Mouse (Mus musculus): ENCODE measurements around the gene Ctnna3.
A peak's percentile ranks its signal among the peaks of the same experiment; 100 is the strongest.

Gene Ctnna3

DNA sequence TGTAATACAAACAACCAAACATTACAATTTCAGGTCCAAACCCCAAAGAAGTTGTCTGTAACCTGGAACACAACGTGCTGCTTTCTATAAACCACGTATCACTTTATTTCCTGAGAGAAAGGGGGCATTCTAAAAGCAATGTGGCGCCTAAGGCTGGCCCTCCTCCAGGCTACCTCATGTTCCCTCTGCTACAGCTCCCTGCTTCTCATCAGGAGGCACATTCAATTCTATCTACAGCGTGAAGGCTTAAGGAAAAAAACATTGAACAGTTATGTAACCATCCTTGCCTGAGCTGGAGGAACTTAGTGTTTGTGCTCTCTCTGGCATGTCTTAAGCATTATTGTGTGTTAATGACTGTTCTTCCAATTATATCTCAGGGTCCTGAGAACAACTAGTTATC is 517.4 kb downstream of the Ctnna3 start:
- no peak for DNase-seq (ENCODE audit: low spot score)

DNA sequence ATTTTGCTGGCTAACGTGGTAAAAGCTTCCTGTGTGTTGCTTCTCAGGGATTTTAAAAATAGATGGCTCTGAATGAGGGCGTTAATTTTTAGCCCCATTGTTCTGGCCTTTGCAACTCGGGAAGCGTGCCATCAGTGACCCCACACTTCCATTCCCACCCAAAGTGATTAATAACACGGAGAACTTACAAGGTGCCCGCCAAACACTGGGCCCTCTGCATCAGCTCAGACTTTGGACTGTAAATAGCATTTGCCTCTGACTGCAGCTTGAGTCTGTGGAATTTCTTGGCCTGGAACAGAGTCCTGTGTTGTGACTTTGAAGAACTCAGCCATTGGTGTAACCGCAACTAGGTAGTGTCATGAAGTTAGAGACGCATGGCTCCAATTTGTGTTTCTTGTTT is 521.0 kb downstream of the Ctnna3 start:
- no peak for DNase-seq (ENCODE audit: low spot score)

DNA sequence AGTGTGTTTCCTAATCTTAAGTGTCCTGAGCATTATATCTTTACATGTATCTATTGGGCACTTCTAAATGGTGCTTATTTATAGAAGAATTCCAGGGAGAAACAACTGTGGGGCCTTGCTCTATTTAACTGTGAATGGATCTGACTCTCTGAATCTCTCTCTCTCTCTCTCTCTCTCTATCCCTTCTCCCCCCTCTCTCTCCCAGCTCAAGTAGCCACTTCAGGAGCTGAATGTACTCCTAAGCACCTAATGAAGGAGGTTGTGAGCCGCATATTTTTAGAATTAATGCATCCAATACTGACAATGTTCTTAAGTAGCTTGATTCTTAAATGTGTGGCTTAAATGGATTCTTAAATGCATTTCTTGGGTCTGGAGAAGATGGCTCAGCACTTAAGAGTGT is 521.6 kb downstream of the Ctnna3 start:
- DNase-seq (ENCODE audit: low spot score): no peak

GRCm38 (mm10) chr10:63954308-63954930 is 524.5 kb downstream of the Ctnna3 start:
- DNase-seq (ENCODE audit: low spot score): no peak

- DNase-seq (ENCODE audit: low spot score): no peak
Observed at GRCm38 (mm10) chr10:63972300-63972699, 542.4 kb downstream of the Ctnna3 start.

DNA sequence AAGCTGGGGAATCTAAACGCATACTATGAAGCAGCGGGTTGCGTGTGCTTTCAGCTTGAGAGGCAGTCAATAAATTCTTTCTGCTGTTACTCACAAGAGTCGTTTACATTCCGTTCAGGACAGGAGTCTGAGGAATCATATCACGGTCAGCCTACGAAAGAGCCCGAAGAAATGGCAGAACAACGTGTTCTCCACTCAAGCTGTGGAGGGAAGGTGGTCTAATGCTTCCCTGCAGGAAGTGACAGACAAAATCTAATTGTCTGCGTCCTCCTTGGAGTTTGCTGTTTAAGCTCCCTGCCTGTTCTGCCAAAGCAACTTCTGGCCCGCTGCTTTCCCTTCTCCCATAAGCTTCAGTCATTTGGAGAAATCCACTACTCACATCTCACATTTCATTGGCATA is 548.2 kb downstream of the Ctnna3 start:
- DNase-seq (ENCODE audit: low spot score): peak; percentile 18

DNA sequence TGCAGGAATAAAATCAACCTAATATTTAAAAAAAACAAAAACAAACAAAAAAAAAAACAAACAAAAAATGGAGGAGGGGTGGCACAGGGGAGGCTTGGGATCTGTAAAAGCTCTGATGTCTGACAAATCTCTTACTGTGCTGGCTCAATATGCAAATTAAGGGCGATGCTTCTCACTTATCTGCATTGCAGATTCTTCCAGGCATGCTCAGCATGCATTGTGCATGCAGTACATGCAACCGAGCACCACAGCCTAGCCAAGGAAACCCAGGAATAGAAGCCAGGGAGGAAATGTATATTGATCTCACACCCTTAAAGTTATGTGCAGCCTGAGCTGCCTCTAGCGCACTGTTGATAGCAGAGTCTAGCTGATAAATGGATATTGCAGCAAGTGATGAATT is 548.6 kb downstream of the Ctnna3 start:
- peak; percentile 8 for DNase-seq (ENCODE audit: low spot score)

DNA sequence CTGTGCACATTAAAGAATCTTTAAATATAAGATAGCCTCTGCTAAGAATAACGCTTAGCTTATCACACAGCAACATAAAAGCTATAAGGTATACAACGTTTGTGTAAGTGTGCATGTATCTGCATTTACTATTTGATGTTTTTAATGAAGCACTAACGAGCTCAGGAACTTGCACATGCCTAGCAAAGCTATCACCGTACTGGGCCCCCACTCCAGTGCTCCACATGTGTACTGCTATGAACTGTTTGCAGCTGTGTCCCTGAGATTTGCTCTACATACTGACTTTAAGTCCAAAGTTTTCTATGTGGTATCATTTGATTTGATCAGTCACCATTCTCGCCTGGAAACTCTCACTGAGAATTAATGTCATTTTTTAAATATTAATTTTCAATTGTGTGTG is 549.1 kb downstream of the Ctnna3 start:
- DNase-seq (ENCODE audit: low spot score): no peak

GRCm38 (mm10) chr10:63979410-63979809 is 549.5 kb downstream of the Ctnna3 start:
- no peak for DNase-seq (ENCODE audit: low spot score)

DNA sequence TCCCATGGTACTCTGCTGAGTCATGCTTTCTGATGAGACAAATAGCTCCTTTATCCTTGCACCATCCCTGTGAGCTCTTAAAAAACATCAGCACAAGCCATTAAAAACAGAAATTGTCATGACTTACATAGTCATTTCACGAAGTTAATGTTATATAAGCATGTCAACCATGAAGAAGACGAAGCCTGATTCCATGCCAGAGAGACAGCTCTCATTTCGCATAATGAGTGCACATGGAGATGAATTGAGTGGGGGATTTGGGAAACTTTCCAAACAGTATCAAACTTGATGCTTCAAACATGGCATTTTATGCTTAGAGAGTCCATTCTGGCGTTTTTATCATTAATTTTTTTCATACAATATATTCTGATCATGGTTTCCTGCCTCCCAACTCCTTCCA is 555.7 kb downstream of the Ctnna3 start:
- no peak for DNase-seq (ENCODE audit: low spot score)

DNA sequence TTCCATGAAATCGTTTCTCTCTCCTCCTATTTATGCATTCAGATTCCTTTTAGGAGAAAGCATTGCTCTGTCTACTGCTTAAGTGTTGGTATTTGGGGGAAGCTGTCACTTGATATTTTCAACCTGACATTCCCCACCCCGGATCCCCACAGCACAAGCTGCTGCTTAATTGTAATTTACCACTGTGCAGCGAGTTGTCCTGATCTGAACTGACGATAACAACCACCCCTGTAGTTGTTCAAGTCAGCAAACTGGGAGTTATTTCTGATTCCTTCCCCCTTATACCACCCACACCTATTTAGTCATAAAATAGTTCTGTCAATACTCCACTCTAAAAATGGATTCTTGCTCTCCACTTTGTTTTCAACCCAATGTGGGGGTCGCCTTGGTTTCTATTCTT is 564.4 kb downstream of the Ctnna3 start:
- DNase-seq (ENCODE audit: low spot score): no peak

DNA sequence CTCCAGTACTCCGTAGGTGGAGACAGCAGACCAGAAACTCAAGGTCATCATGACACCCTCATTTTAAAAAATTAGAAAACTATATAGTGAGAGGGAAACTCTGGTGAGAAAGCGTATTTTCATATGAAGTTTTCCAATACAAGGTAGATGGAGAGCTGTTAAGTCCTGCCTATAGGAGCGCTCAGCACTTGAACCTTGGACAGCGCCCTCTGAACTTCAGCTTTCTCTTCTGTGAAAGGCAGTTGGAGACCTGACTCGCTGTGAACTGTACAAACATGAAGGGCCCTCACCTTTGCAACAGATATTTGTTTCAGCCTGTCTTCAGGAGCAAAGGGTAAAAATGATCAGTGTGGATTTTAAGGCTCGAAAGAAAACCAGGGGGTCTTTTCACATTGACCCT is 571.6 kb downstream of the Ctnna3 start:
- DNase-seq (ENCODE audit: low spot score): peak; percentile 5

GRCm38 (mm10) chr10:64001996-64002395 is 572.1 kb downstream of the Ctnna3 start:
- no peak for DNase-seq (ENCODE audit: low spot score)

- DNase-seq (ENCODE audit: low spot score): no peak
Observed at GRCm38 (mm10) chr10:64020347-64020746, 590.4 kb downstream of the Ctnna3 start.

- DNase-seq (ENCODE audit: low spot score): no peak
Observed at GRCm38 (mm10) chr10:64023340-64023739, 593.4 kb downstream of the Ctnna3 start.

GRCm38 (mm10) chr10:64030901-64031300 is 601.0 kb downstream of the Ctnna3 start:
- DNase-seq (ENCODE audit: low spot score): no peak

- DNase-seq (ENCODE audit: low spot score): peak; percentile 27
Observed at GRCm38 (mm10) chr10:64039760-64040535, 610.0 kb downstream of the Ctnna3 start.

- DNase-seq (ENCODE audit: low spot score): no peak
Observed at GRCm38 (mm10) chr10:64041218-64041617, 611.3 kb downstream of the Ctnna3 start.

GRCm38 (mm10) chr10:64041892-64042291 is 612.0 kb downstream of the Ctnna3 start:
- no peak for DNase-seq (ENCODE audit: low spot score)

- DNase-seq (ENCODE audit: low spot score): no peak
Observed at GRCm38 (mm10) chr10:64049151-64049550, 619.3 kb downstream of the Ctnna3 start.

- DNase-seq (ENCODE audit: low spot score): no peak
Observed at GRCm38 (mm10) chr10:64049946-64050345, 620.0 kb downstream of the Ctnna3 start.

DNA sequence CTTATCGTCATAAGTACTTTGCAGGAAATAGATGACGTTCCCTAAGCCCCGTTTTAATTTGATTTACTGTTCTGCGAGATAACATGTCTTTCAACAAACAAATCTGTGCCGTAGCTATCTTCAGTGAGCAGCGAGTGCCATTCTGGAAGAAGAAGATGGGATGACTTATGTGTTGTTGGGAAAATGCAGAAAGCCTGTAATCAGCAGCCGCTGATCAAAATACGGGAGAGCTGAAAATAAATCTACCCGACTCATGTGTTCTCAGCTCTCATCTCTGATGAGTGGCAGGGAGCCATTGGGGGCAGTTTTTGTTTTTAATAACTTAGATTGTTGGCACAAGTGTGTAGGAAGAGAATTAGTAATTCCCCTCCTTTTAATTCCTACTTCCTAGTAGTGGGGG is 633.8 kb downstream of the Ctnna3 start:
- no peak for DNase-seq (ENCODE audit: low spot score)

- no peak for DNase-seq (ENCODE audit: low spot score)
Observed at GRCm38 (mm10) chr10:64075944-64076343, 646.0 kb downstream of the Ctnna3 start.

Data from retina, embryonic 14.5 days (tissue).